Mouse (Mus musculus): Measurements from ENCODE around the gene Erbin. TPM values are rescaled to one million over a fixed set of nuclear protein-coding genes. Genes with fewer than 3 reads are reported as not detected.
A peak's percentile ranks its signal among the peaks of the same experiment; 100 is the strongest.

The Erbin gene
- polyA plus RNA-seq, 1 experiment, result 8.4 TPM

- H3K79me2 ChIP-seq (ENCODE audit: control insufficient read depth, insufficient read depth), result peaks cover 15% of the 10 kb centered on the region
- no peaks in the 10 kb centered on the region for H3K27me3 ChIP-seq (ENCODE audit: control insufficient read depth, insufficient read depth, insufficient read length)
- H3K36me3 ChIP-seq (ENCODE audit: control insufficient read depth, insufficient read depth), result no peaks in the 10 kb centered on the region
- no peak for TF ChIP-seq POLR2AphosphoS2 (IDR thresholded peaks at IDR 0.05; ENCODE audit: insufficient read length, low read depth)
- no peak for TF ChIP-seq REST (IDR thresholded peaks at IDR 0.05; ENCODE audit: insufficient read depth, insufficient read length)
- TF ChIP-seq POLR2A (IDR thresholded peaks at IDR 0.05; ENCODE audit: insufficient read length, low read depth), result no peak
- no peak for TF ChIP-seq E2F4 (IDR thresholded peaks at IDR 0.05; ENCODE audit: insufficient read depth)
- TF ChIP-seq MYOG (IDR thresholded peaks at IDR 0.05; ENCODE audit: control insufficient read depth in 1 of 3, insufficient read depth in 1 of 3, insufficient read length in 2 of 3, low read depth in 2 of 3), result no peak
- no peak for TF ChIP-seq CEBPB (IDR thresholded peaks at IDR 0.05; ENCODE audit: insufficient read depth, poor library complexity, severe bottlenecking)
- no peak for TF ChIP-seq USF1 (IDR thresholded peaks at IDR 0.05; ENCODE audit: low read depth)
- TF ChIP-seq MAX (IDR thresholded peaks at IDR 0.05; ENCODE audit: low read depth), result no peak
- TF ChIP-seq TCF12 (IDR thresholded peaks at IDR 0.05; ENCODE audit: insufficient read depth, poor library complexity, severe bottlenecking), result no peak
- TF ChIP-seq TCF3 (IDR thresholded peaks at IDR 0.05; ENCODE audit: insufficient read length, low read depth), result no peak
- no peak for TF ChIP-seq SRF (IDR thresholded peaks at IDR 0.05; ENCODE audit: control insufficient read depth, insufficient read length, low read depth)
- TF ChIP-seq MYOD1 (IDR thresholded peaks at IDR 0.05; ENCODE audit: control insufficient read depth in 1 of 3, insufficient read length in 2 of 3, low read depth in 2 of 3), result no peak
- H3K4me3 ChIP-seq, result no peak overlapping the region
- H3ac ChIP-seq (ENCODE audit: control insufficient read depth, insufficient read length), result no peak overlapping the region
- H3K4me2 ChIP-seq (ENCODE audit: low read depth), result no peak overlapping the region
Measured at GRCm38 (mm10) chr13:103923402-103924065, 3.2 kb upstream of the Erbin start.

GRCm38 (mm10) chr13:103921831-103922380 lies 1.6 kb upstream of the Erbin start:
- TF ChIP-seq TCF3 (IDR thresholded peaks at IDR 0.05; ENCODE audit: insufficient read length, low read depth), result no peak
- TF ChIP-seq POLR2A (IDR thresholded peaks at IDR 0.05; ENCODE audit: insufficient read length, low read depth), result no peak
- TF ChIP-seq TCF12 (IDR thresholded peaks at IDR 0.05; ENCODE audit: insufficient read depth, poor library complexity, severe bottlenecking), result no peak
- no peaks in the 10 kb centered on the region for H3K27me3 ChIP-seq (ENCODE audit: control insufficient read depth, insufficient read depth, insufficient read length)
- H3ac ChIP-seq (ENCODE audit: control insufficient read depth, insufficient read length), result peak overlapping the region; percentile 100
- H3K4me2 ChIP-seq (ENCODE audit: low read depth), result peak overlapping the region; percentile 75
- H3K4me3 ChIP-seq, result peak overlapping the region; percentile 90
- H3K36me3 ChIP-seq (ENCODE audit: control insufficient read depth, insufficient read depth), result no peaks in the 10 kb centered on the region
- peaks cover 31% of the 10 kb centered on the region for H3K79me2 ChIP-seq (ENCODE audit: control insufficient read depth, insufficient read depth)

- peak; percentile 46 for TF ChIP-seq POLR2A (IDR thresholded peaks at IDR 0.05; ENCODE audit: insufficient read length, low read depth)
- TF ChIP-seq REST (IDR thresholded peaks at IDR 0.05; ENCODE audit: insufficient read depth, insufficient read length), result no peak
- TF ChIP-seq MYOD1 (IDR thresholded peaks at IDR 0.05; ENCODE audit: control insufficient read depth in 1 of 3, insufficient read length in 2 of 3, low read depth in 2 of 3), result peak in 1 of 3 experiments; percentile 2
- peak; percentile 10 for TF ChIP-seq POLR2AphosphoS2 (IDR thresholded peaks at IDR 0.05; ENCODE audit: insufficient read length, low read depth)
- peak in 1 of 3 experiments; percentile 2 for TF ChIP-seq MYOG (IDR thresholded peaks at IDR 0.05; ENCODE audit: control insufficient read depth in 1 of 3, insufficient read depth in 1 of 3, insufficient read length in 2 of 3, low read depth in 2 of 3)
- no peak for TF ChIP-seq USF1 (IDR thresholded peaks at IDR 0.05; ENCODE audit: low read depth)
- H3K27me3 ChIP-seq (ENCODE audit: control insufficient read depth, insufficient read depth, insufficient read length), result no peaks in the 10 kb centered on the region
- no peaks in the 10 kb centered on the region for H3K36me3 ChIP-seq (ENCODE audit: control insufficient read depth, insufficient read depth)
- H3K79me2 ChIP-seq (ENCODE audit: control insufficient read depth, insufficient read depth), result peaks cover 39% of the 10 kb centered on the region
- peak overlapping the region; percentile 90 for H3K4me3 ChIP-seq
- H3K4me2 ChIP-seq (ENCODE audit: low read depth), result peak overlapping the region; percentile 75
- H3ac ChIP-seq (ENCODE audit: control insufficient read depth, insufficient read length), result peak overlapping the region; percentile 100
Measured at GRCm38 (mm10) chr13:103920933-103921830, 868 bp upstream of the Erbin start.

- Histone ChIP-seq H3K27me3 (ENCODE audit: control insufficient read depth, insufficient read depth, insufficient read length) (no peaks in the 10 kb centered on the region), H3K4me3 (peak overlapping the region; percentile 90), H3K4me2 (ENCODE audit: low read depth) (peak overlapping the region; percentile 97), H3K36me3 (ENCODE audit: control insufficient read depth, insufficient read depth) (no peaks in the 10 kb centered on the region), H3K79me2 (ENCODE audit: control insufficient read depth, insufficient read depth) (peaks cover 51% of the 10 kb centered on the region), H3ac (ENCODE audit: control insufficient read depth, insufficient read length) (peak overlapping the region; percentile 100)
- no peak for TF ChIP-seq POLR2A (IDR thresholded peaks at IDR 0.05; ENCODE audit: insufficient read length, low read depth)
- TF ChIP-seq REST (IDR thresholded peaks at IDR 0.05; ENCODE audit: insufficient read depth, insufficient read length), result no peak
- TF ChIP-seq USF1 (IDR thresholded peaks at IDR 0.05; ENCODE audit: low read depth), result no peak
- TF ChIP-seq POLR2AphosphoS2 (IDR thresholded peaks at IDR 0.05; ENCODE audit: insufficient read length, low read depth), result no peak
- TF ChIP-seq SRF (IDR thresholded peaks at IDR 0.05; ENCODE audit: control insufficient read depth, insufficient read length, low read depth), result no peak
- TF ChIP-seq MYOG (IDR thresholded peaks at IDR 0.05; ENCODE audit: control insufficient read depth in 1 of 3, insufficient read depth in 1 of 3, insufficient read length in 2 of 3, low read depth in 2 of 3), result no peak
- TF ChIP-seq E2F4 (IDR thresholded peaks at IDR 0.05; ENCODE audit: insufficient read depth), result no peak
- TF ChIP-seq TCF3 (IDR thresholded peaks at IDR 0.05; ENCODE audit: insufficient read length, low read depth), result no peak
- no peak for TF ChIP-seq TCF12 (IDR thresholded peaks at IDR 0.05; ENCODE audit: insufficient read depth, poor library complexity, severe bottlenecking)
- no peak for TF ChIP-seq CEBPB (IDR thresholded peaks at IDR 0.05; ENCODE audit: insufficient read depth, poor library complexity, severe bottlenecking)
- TF ChIP-seq MYOD1 (IDR thresholded peaks at IDR 0.05; ENCODE audit: control insufficient read depth in 1 of 3, insufficient read length in 2 of 3, low read depth in 2 of 3), result no peak
- TF ChIP-seq MAX (IDR thresholded peaks at IDR 0.05; ENCODE audit: low read depth), result no peak
Measured at GRCm38 (mm10) chr13:103919956-103920260, 406 bp downstream of the Erbin start.
